Mouse (Mus musculus) heart, embryonic 11.5 days (tissue): ENCODE measurements around the gene Hapln4. TPM values are rescaled to one million over a fixed set of nuclear protein-coding genes. Genes with fewer than 3 reads are reported as not detected.
A peak's percentile ranks its signal among the peaks of the same experiment; 100 is the strongest.

Experiments
- ATAC-seq: fragments of 200-750 bp; cut with Nextera tagmentation; replicated peaks from 2 replicates; pipeline ENCODE4 v1.8.0; 2017; ENCODE audit warnings: moderate library complexity; ENCODE audit not compliant: insufficient number of reproducible peaks, low FRiP score, low TSS enrichment
- H3K27ac ChIP-seq: fragments of 300-500 bp; sonication (generic); 2 replicates; pipeline ENCODE4 v1.5.1; 2014; ENCODE audit warnings: mild to moderate bottlenecking, low read depth, low read length
- H3K27me3 ChIP-seq: fragments of 300-500 bp; sonication (generic); 2 replicates; pipeline ENCODE4 v1.6.1; 2014; ENCODE audit warnings: mild to moderate bottlenecking, low read length, mixed read lengths; ENCODE audit not compliant: control insufficient read depth, insufficient read depth
- H3K36me3 ChIP-seq: fragments of 300-500 bp; sonication (generic); 2 replicates; pipeline ENCODE4 v1.6.1; 2014; ENCODE audit warnings: mild to moderate bottlenecking, low read length, moderate library complexity, mixed read lengths; ENCODE audit not compliant: control insufficient read depth, insufficient read depth
- H3K4me1 ChIP-seq: fragments of 300-500 bp; sonication (generic); 2 replicates; pipeline ENCODE4 v1.6.1; 2014; ENCODE audit warnings: low read length; ENCODE audit not compliant: control insufficient read depth, insufficient read depth
- H3K4me2 ChIP-seq: fragments of 300-500 bp; sonication (generic); 2 replicates; pipeline ENCODE4 v1.6.1; 2014; ENCODE audit warnings: mild to moderate bottlenecking, moderate library complexity
- H3K4me3 ChIP-seq: fragments of 300-500 bp; sonication (generic); 2 replicates; pipeline ENCODE4 v1.5.1; 2014; ENCODE audit warnings: low read depth, low read length
- H3K9ac ChIP-seq: fragments of 300-500 bp; sonication (generic); 2 replicates; pipeline ENCODE4 v1.6.1; 2014; ENCODE audit warnings: mild to moderate bottlenecking, low read depth, low read length, moderate library complexity
- H3K9me3 ChIP-seq: fragments of 300-500 bp; sonication (generic); replicated peaks from 2 replicates; pipeline ENCODE4 v1.6.1; 2016; ENCODE audit warnings: low read length; ENCODE audit not compliant: control insufficient read depth
- WGBS: fragments of 180-500 bp; shearing (Covaris S2); extraction: QIAGEN DNeasy Blood & Tissue Kit; methylation state at CpG from one replicate; pipeline ENCODE4 v1.1.7; 2014; ENCODE audit not compliant: insufficient replicate concordance; 5-methylcytosine and 5-hydroxymethylcytosine counted together
- polyA plus RNA-seq: library from polyadenylated mRNA; unstranded; fragments of >200 nt; fragmentation: Nextera tagmentation; extraction: Ambion mirVana; gene quantifications from 2 replicates; pipeline ENCODE4 v1.2.1, GENCODE M21; 2014

The Hapln4 gene
- polyA plus RNA-seq, 1 experiment from 2014 or later, result 0.31 TPM

- Histone ChIP-seq H3K27me3 (peaks cover 89% of the 10 kb centered on the region), H3K9ac (no peak overlapping the region), H3K4me1 (no peaks in the 10 kb centered on the region), H3K27ac (no peak overlapping the region), H3K36me3 (no peaks in the 10 kb centered on the region), H3K4me3 (no peak overlapping the region), H3K9me3 (no peaks in the 10 kb centered on the region), H3K4me2 (no peak overlapping the region)
- 41% methylated on average over 23 of the region's 23 CpGs for WGBS
- no peak for ATAC-seq
Observed at GRCm38 (mm10) chr8:70111192-70111795, 28.0 kb downstream of the Hapln4 start.

GRCm38 (mm10) chr8:70112401-70113016 is 29.3 kb downstream of the Hapln4 start:
- Histone ChIP-seq H3K9ac (no peak overlapping the region), H3K27ac (no peak overlapping the region), H3K4me3 (0 out of 2 replicates have a peak overlapping the region, but pooled peaks have one; percentile 12), H3K9me3 (no peaks in the 10 kb centered on the region), H3K27me3 (peaks cover 93% of the 10 kb centered on the region), H3K4me1 (no peaks in the 10 kb centered on the region), H3K36me3 (no peaks in the 10 kb centered on the region), H3K4me2 (no peak overlapping the region)
- WGBS, result 9% methylated on average over 43 of the region's 43 CpGs
- ATAC-seq, result no peak

GRCm38 (mm10) chr8:70114488-70114887 is 31.2 kb downstream of the Hapln4 start:
- no peak overlapping the region for H3K4me3 ChIP-seq
- H3K4me2 ChIP-seq, result no peak overlapping the region
- H3K9ac ChIP-seq, result no peak overlapping the region
- 20% methylated on average over 6 of the region's 6 CpGs for WGBS
- no peaks in the 10 kb centered on the region for H3K9me3 ChIP-seq
- H3K27ac ChIP-seq, result no peak overlapping the region
- H3K27me3 ChIP-seq, result peaks cover 98% of the 10 kb centered on the region
- no peaks in the 10 kb centered on the region for H3K4me1 ChIP-seq
- ATAC-seq, result no peak
- no peaks in the 10 kb centered on the region for H3K36me3 ChIP-seq

GRCm38 (mm10) chr8:70114892-70115291 is 31.6 kb downstream of the Hapln4 start:
- Histone ChIP-seq H3K4me3 (no peak overlapping the region), H3K9me3 (no peaks in the 10 kb centered on the region), H3K36me3 (no peaks in the 10 kb centered on the region), H3K9ac (no peak overlapping the region), H3K27me3 (peaks cover 98% of the 10 kb centered on the region), H3K4me2 (no peak overlapping the region), H3K4me1 (no peaks in the 10 kb centered on the region), H3K27ac (no peak overlapping the region)
- no peak for ATAC-seq
- WGBS, result 64% methylated on average over 13 of the region's 13 CpGs

GRCm38 (mm10) chr8:70117611-70118010 is 34.4 kb downstream of the Hapln4 start:
- Histone ChIP-seq H3K4me2 (no peak overlapping the region), H3K27me3 (peaks cover 96% of the 10 kb centered on the region), H3K4me1 (no peaks in the 10 kb centered on the region), H3K36me3 (no peaks in the 10 kb centered on the region), H3K9ac (no peak overlapping the region), H3K4me3 (no peak overlapping the region), H3K9me3 (no peaks in the 10 kb centered on the region), H3K27ac (no peak overlapping the region)
- no peak for ATAC-seq
- 9% methylated on average over 9 of the region's 9 CpGs for WGBS

- Histone ChIP-seq H3K4me2 (no peak overlapping the region), H3K36me3 (no peaks in the 10 kb centered on the region), H3K27me3 (peaks cover 88% of the 10 kb centered on the region), H3K27ac (no peak overlapping the region), H3K4me3 (no peak overlapping the region), H3K9me3 (no peaks in the 10 kb centered on the region), H3K4me1 (no peaks in the 10 kb centered on the region), H3K9ac (no peak overlapping the region)
- no peak for ATAC-seq
- WGBS, result 15% methylated on average over 17 of the region's 17 CpGs
Observed at GRCm38 (mm10) chr8:70118726-70119700, 35.8 kb downstream of the Hapln4 start.

GRCm38 (mm10) chr8:70120667-70121066 is 37.4 kb downstream of the Hapln4 start, which contains the start of gene Ncan:
TSS of gene Ncan (minus strand) at chr8:70120873.
- WGBS, result 3% methylated on average over 19 of the region's 19 CpGs
- ATAC-seq, result no peak
- H3K9me3 ChIP-seq, result no peaks in the 10 kb centered on the region
- H3K4me2 ChIP-seq, result peak within 1 kb of the TSS; percentile 25
- H3K27me3 ChIP-seq, result peaks cover 74% of the 10 kb centered on the region
- no peaks in the 10 kb centered on the region for H3K36me3 ChIP-seq
- H3K9ac ChIP-seq, result no peak within 1 kb of the TSS
- H3K4me1 ChIP-seq, result no peaks in the 10 kb centered on the region
- H3K27ac ChIP-seq, result no peak within 1 kb of the TSS
- H3K4me3 ChIP-seq, result no peak within 1 kb of the TSS

- Histone ChIP-seq H3K4me2 (no peak overlapping the region), H3K4me3 (no peak overlapping the region), H3K36me3 (no peaks in the 10 kb centered on the region), H3K9ac (no peak overlapping the region), H3K27ac (no peak overlapping the region), H3K9me3 (no peaks in the 10 kb centered on the region), H3K4me1 (no peaks in the 10 kb centered on the region), H3K27me3 (peaks cover 54% of the 10 kb centered on the region)
- ATAC-seq, result no peak; the same call in 1 of the 2 replicates
- WGBS, result 51% methylated on average over 2 of the region's 2 CpGs
Observed at GRCm38 (mm10) chr8:70122863-70123262, 39.6 kb downstream of the Hapln4 start.
